Mouse (Mus musculus): ENCODE measurements at regions not wholly inside any gene's neighbourhood (a gene's known extent, or its start where the extent isn't known, plus 50 kb on each side); places are given as distances from the start of the nearest gene placed in this dataset.
A peak's percentile ranks its signal among the peaks of the same experiment; 100 is the strongest.

- DNase-seq (ENCODE audit: low read depth, low spot score), result no peak
Observed at GRCm38 (mm10) chr4:81178047-81178781, 264.4 kb downstream of the Mpdz start.

GRCm38 (mm10) chr4:81178782-81179135, 263.9 kb downstream of the Mpdz start:
- DNase-seq (ENCODE audit: low read depth, low spot score), result peak; percentile 78

- no peak for DNase-seq (ENCODE audit: low read depth, low spot score)
Observed at GRCm38 (mm10) chr4:81216123-81216522, 226.5 kb downstream of the Mpdz start.

- DNase-seq (ENCODE audit: low read depth, low spot score), result no peak
Observed at GRCm38 (mm10) chr4:81217979-81218378, 224.6 kb downstream of the Mpdz start.

GRCm38 (mm10) chr4:81222034-81222433, 220.6 kb downstream of the Mpdz start:
- DNase-seq (ENCODE audit: low read depth, low spot score), result no peak

- no peak for DNase-seq (ENCODE audit: low read depth, low spot score)
Observed at GRCm38 (mm10) chr4:81222468-81223175, 220.0 kb downstream of the Mpdz start.
